Mouse (Mus musculus): Measurements from ENCODE around the gene Dynlt1f. TPM values are rescaled to one million over a fixed set of nuclear protein-coding genes. Genes with fewer than 3 reads are reported as not detected.
"Not testable (repeated sequence)": the region's sequence is repeated elsewhere in the genome, so short reads cannot be mapped to it uniquely, and the experiment has no call there.

The Dynlt1f gene
- polyA plus RNA-seq, 1 experiment from 2014 or later: 234 TPM

DNA sequence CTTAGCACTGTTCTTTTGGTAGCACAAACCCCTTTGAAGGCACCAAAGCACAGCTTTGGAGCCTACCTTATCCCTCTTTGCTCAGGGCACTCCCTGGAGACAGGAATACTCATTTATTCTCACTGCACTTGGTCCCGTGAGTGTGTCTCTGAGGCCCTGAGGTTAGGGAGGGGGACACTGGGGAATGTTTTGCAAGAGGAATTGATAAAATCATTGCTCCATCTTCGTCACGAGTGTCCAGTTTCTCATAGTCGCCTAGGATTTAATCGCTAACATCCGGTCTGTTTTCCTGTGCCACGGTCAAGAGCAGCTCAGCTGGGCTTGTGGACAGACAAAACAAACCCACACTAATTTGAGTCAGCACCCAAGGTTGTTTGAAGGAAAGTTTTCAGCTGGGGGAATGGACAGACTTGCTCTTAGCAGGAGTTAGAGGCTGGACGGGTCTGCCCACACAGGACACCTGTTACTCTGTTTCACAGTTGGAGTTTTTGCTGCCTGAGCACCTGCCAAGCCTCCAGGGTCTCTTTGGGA, 29.7 kb upstream of the Dynlt1f start:
- not testable (repeated sequence) for H3K9me3 ChIP-seq (replicated peaks); H3K36me3 ChIP-seq; H3K27me3 ChIP-seq; H3K4me2 ChIP-seq; H3K27ac ChIP-seq; H3K4me1 ChIP-seq; H3K9ac ChIP-seq; ATAC-seq (replicated peaks; ENCODE audit: low FRiP score); H3K4me3 ChIP-seq (replicated peaks)
- 36% methylated on average over 5 of the region's 8 CpGs for WGBS

DNA sequence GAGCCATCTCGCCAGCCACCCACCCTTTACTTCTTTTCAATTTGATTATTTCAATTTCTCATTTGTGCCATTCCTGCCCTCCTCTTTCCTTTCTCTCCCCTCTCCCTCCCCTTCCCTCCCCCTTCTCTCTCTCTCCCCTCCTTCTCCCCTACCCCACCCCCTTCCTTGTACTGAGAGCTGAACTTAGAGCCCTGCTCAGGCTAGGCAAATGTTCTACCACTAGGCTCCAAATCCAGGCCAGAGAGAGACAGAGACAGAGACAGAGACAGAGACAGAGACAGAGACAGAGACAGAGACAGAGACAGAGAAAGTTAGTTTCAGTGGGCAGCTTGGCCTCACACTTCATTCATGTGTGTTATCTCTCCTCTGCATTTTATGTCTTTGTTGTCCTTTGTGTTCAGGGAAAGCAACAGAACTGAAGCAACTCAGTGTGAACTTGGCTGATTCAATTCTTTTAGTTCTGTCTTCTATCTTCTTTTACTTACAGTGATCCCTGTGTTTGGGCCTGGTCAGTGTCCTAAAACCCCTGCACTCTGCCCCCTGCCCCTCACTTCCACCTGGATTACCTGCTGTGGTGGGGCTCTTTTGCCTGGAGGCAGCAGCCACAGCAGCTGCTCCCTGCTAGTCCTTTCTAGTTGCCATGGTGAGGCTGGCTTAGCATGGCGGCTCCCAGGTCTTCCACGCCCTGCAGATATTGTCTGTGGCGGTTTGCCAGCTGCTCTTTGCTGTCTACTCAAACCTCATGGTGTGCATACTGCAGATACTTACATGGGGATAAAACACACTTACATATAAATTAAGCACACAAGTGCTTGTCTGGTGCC, 29.0 kb upstream of the Dynlt1f start:
- H3K27ac ChIP-seq; H3K27me3 ChIP-seq; H3K4me3 ChIP-seq (replicated peaks); H3K4me2 ChIP-seq; H3K4me1 ChIP-seq; H3K9me3 ChIP-seq (replicated peaks); H3K9ac ChIP-seq; H3K36me3 ChIP-seq: not testable (repeated sequence)
- no CpG with 5 or more reads among the region's 4 CpGs for WGBS
- 0 out of 2 replicates have a peak, but pooled peaks have one; percentile 47 for ATAC-seq (replicated peaks; ENCODE audit: low FRiP score)

DNA sequence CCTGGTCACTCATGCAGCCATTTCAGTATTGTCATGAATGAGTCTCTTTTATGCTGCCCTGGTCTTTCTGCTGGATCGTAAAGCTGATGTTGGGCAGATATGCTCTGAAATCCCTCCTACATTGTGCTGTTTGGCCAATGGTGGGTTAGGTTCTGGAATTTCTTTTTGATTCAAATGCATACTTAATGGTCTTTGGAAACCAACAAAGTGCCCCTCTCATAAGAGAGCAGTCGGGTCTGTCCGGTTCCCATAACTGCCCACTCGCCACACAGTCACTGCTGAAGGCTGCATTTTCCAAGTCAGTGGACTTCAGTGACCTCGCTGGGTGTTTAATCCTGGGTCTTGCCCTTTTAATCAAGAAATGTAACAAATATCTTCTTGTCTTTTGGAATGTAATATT, 28.0 kb upstream of the Dynlt1f start:
- H3K36me3 ChIP-seq; H3K9me3 ChIP-seq (replicated peaks); H3K4me1 ChIP-seq; H3K4me2 ChIP-seq; H3K4me3 ChIP-seq (replicated peaks); H3K9ac ChIP-seq; H3K27me3 ChIP-seq; H3K27ac ChIP-seq: not testable (repeated sequence)
- ATAC-seq (replicated peaks; ENCODE audit: low FRiP score): peak; percentile 59
- 78% methylated on average over 1 of the region's 5 CpGs for WGBS

DNA sequence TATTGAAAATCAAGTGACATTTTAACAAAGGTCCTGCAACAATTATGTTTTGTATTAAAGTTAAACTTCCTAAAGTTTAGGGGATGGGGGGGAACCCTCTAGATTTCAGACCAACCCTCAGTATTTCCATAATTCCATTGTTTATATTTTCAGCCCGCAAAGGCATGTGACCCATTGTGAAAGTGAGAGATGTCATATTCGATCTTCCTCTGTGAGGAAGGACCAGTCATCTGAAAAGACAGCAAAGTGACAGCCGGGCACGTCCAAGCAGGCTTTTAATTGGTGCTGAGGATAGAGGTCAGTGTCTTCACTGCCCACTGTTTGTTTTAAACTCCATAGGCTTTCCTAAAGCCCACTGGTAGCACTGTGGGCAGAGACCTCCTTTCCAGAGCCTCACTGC, 26.0 kb upstream of the Dynlt1f start:
- H3K9ac ChIP-seq; H3K4me1 ChIP-seq; H3K9me3 ChIP-seq (replicated peaks); H3K36me3 ChIP-seq; H3K4me3 ChIP-seq (replicated peaks); H3K27me3 ChIP-seq; H3K4me2 ChIP-seq; ATAC-seq (replicated peaks; ENCODE audit: low FRiP score); H3K27ac ChIP-seq: not testable (repeated sequence)
- WGBS: 78% methylated on average over 4 of the region's 4 CpGs

DNA sequence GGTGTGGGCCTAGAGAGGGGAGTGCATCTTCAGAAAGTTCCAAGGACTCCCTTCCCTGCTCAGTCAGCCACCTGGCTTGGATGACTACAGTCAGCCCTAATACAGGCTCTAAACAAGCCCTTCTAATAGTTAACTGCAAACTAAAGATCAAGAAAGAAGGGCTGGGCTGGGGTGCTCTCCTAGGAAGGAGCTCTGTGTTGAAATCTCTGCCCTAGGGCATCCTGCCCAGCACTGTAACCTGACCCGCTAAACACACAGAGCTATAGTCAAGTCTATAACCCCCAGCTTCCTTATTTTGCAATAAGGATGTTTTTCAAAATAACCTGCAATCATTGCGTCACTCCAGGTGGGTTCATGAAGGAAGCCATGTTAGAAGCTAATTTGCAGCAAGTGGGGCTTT, 22.4 kb upstream of the Dynlt1f start:
- H3K9me3 ChIP-seq (replicated peaks); H3K27ac ChIP-seq; H3K4me1 ChIP-seq; H3K36me3 ChIP-seq; ATAC-seq (replicated peaks; ENCODE audit: low FRiP score); H3K9ac ChIP-seq; H3K27me3 ChIP-seq; H3K4me3 ChIP-seq (replicated peaks); H3K4me2 ChIP-seq: not testable (repeated sequence)
- 63% methylated on average over 1 of the region's 2 CpGs for WGBS

DNA sequence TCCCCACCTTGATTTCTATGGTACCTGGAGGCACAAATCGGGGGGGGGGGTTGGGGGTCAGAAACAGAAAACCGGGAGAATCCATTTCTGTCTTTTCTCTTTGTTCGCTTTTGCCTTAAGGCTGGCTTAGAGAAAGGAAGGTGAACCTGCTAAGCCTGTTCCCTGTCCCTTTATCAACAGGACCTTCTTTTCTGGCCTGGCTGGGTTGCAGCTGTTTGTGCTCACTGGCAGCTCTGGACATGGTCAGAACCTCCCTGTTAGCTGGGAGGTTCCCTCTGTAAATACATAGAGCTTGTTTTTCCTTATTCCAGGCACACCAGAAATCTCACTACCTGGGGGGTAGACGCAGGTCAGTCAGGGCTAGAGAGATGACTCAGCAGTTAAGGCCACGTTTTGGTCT, 18.6 kb upstream of the Dynlt1f start:
- ATAC-seq (replicated peaks; ENCODE audit: low FRiP score); H3K4me3 ChIP-seq (replicated peaks); H3K9me3 ChIP-seq (replicated peaks); H3K4me1 ChIP-seq; H3K36me3 ChIP-seq; H3K4me2 ChIP-seq; H3K27ac ChIP-seq; H3K9ac ChIP-seq; H3K27me3 ChIP-seq: not testable (repeated sequence)
- 58% methylated on average over 5 of the region's 5 CpGs for WGBS

DNA sequence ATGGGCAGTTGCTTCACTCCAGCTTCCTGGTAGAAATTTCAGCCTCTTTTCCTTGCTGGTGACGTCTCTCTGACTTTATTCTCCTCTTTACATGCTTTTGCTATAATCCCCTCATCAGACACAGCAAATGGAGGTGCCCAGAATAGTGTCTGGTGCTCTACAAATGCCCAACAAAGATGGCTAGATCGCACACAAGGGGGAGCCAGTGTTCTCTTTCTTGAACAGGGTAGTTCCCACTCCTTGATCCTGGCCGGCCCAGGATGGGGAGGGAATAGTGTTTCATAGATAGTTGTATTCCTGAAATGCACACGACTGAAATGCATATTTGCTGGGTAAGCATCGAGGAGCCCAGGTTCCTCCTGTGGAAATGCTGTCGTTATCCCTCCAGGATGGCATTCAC, 12.8 kb upstream of the Dynlt1f start:
- H3K9ac ChIP-seq; H3K4me2 ChIP-seq; H3K27ac ChIP-seq; H3K4me3 ChIP-seq (replicated peaks); ATAC-seq (replicated peaks; ENCODE audit: low FRiP score); H3K27me3 ChIP-seq; H3K9me3 ChIP-seq (replicated peaks); H3K36me3 ChIP-seq; H3K4me1 ChIP-seq: not testable (repeated sequence)
- WGBS: no CpG with 5 or more reads among the region's 6 CpGs

DNA sequence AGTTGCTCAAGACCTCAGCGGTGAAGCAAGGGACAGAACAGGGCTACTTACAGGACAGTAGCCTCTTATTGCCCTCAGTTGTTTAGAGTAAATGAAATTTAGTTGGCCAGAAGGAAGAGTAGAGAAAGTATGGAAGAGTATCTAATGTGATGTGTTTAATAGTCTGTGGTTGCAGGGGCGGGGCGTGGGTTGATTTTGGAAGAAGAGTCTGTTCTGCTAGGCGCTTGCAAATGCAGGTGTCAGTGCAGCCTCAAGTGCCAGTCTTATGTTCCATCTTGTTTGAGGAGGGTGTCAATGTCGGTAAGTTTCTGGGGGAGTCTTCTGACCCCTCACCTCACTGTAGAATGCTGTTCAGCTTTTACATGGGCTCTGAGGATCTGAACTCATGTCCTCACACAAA, 9.7 kb upstream of the Dynlt1f start:
- H3K4me2 ChIP-seq: not testable (repeated sequence)

DNA sequence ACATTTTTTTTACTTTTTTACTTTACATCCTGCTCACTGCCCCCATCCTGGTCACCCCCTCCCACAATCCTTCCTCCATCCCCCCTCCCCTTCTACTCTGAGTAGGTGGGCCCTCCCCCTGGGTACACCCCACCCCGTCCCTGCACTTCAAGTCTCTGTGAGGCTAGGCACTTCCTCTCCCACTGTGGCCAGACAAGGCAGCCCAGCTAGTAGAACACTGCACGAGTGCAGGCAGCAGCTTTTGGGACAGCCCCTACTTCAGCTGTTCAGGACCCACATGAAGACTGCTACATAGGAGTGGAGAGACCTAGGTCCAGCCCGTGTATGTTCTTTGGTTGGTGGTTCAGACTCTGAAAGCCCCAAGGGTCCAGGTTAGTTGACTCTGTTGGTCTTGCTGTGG, 7.1 kb upstream of the Dynlt1f start:
- not testable (repeated sequence) for H3K27me3 ChIP-seq; H3K27ac ChIP-seq; H3K36me3 ChIP-seq; H3K4me2 ChIP-seq; H3K9me3 ChIP-seq (replicated peaks); H3K4me3 ChIP-seq (replicated peaks); H3K4me1 ChIP-seq; H3K9ac ChIP-seq; ATAC-seq (replicated peaks; ENCODE audit: low FRiP score)
- WGBS: 64% methylated on average over 3 of the region's 3 CpGs

More for the DNA sequence above, 9.7 kb upstream of the Dynlt1f start:
- not testable (repeated sequence) for H3K9me3 ChIP-seq (replicated peaks); H3K4me1 ChIP-seq; H3K4me3 ChIP-seq (replicated peaks); H3K9ac ChIP-seq; H3K27me3 ChIP-seq; ATAC-seq (replicated peaks; ENCODE audit: low FRiP score); H3K27ac ChIP-seq; H3K36me3 ChIP-seq
- 79% methylated on average over 4 of the region's 5 CpGs for WGBS

DNA sequence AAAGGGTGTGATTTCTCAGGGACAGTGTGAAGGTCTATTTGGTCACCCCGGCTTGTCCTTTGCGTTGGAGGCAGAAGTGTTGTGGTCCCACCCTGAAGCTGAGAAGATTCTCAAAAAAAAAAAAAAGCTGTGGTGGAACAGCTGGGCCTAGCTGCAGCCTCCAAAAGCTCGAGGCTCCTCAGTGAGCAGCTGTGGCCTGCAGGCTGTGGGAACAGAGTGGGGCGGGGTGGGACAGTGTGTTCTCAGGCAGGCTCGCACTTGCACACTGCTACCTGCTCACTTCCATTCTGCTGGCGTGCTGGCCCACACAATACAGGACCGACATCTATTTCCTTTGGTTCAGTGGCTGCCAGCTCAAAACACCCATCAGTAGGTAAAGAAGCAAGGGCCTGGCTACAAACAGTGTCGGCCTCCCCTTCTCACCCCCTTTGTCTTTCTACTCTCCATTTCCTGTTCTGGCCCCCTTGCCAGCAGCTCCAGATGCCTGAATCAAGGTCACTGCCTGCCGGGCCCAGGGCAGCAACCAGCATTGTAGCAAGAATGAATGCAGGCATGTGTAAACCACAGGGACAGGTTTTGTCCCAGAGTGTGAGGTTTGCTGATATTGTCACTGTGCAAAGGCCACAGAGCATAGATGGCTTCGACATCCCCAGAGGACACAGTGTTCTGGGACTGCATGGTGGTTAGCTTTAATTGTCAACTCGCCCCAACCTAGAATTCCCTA, 5.6 kb upstream of the Dynlt1f start:
- H3K36me3 ChIP-seq; H3K9ac ChIP-seq; H3K27ac ChIP-seq; H3K4me1 ChIP-seq; ATAC-seq (replicated peaks; ENCODE audit: low FRiP score); H3K4me3 ChIP-seq (replicated peaks); H3K9me3 ChIP-seq (replicated peaks); H3K27me3 ChIP-seq; H3K4me2 ChIP-seq: not testable (repeated sequence)
- WGBS: 53% methylated on average over 10 of the region's 11 CpGs

DNA sequence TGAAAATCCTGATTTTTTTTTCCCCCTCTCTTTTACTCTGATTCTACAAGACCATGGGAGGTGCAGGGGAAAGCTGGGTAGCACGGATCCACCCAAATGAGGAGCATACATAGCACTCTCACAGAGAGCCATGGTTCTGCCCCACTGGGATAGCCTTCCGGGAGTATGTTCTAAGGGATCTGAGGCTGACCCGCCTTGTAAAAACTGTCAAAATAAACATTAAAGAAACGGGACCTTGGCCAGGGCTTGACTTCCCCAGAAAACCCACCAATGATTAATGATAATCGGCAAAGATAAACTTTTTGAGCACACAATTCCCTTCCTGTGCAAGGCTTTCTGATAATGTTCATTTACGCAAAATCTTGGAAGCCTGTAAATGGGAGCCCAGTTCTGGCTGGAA, 4.9 kb upstream of the Dynlt1f start:
- not testable (repeated sequence) for H3K4me2 ChIP-seq; H3K27ac ChIP-seq; H3K4me1 ChIP-seq; ATAC-seq (replicated peaks; ENCODE audit: low FRiP score); H3K27me3 ChIP-seq; H3K9ac ChIP-seq; H3K36me3 ChIP-seq; H3K9me3 ChIP-seq (replicated peaks); H3K4me3 ChIP-seq (replicated peaks)
- WGBS: 40% methylated on average over 6 of the region's 6 CpGs

DNA sequence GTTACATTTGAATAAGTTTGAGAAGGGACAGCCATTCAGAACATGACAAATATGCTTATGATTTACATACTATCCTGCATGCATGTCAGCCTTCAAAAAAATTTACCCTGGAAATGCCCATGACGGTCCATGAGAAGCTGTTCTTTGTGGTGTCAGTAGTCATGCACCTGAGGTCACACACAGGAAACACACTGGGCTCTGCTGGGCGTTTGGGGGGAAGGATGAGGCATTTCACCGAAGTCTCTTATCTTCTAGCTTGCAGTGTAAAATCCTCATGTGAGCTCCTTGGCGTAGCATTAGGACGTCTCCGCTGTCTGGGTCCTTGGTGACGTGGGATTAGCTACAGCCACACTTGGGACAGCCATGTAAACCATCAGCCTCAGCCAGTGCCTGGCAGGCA, 3.1 kb upstream of the Dynlt1f start, which contains the start of gene Sytl3:
Gene Sytl3 (plus strand): TSS at position 293 of the 400 bp plus-strand sequence.
- H3K9me3 ChIP-seq (replicated peaks); H3K27me3 ChIP-seq; H3K4me1 ChIP-seq; H3K36me3 ChIP-seq; H3K4me2 ChIP-seq; H3K27ac ChIP-seq; H3K9ac ChIP-seq; H3K4me3 ChIP-seq (replicated peaks); ATAC-seq (replicated peaks; ENCODE audit: low FRiP score): not testable (repeated sequence)
- WGBS: 81% methylated on average over 5 of the region's 7 CpGs

All from kidney, embryonic 15.5 days (tissue).